ENCODE assay signal across 13 mouse cellular contexts in the genomic region with DNA sequence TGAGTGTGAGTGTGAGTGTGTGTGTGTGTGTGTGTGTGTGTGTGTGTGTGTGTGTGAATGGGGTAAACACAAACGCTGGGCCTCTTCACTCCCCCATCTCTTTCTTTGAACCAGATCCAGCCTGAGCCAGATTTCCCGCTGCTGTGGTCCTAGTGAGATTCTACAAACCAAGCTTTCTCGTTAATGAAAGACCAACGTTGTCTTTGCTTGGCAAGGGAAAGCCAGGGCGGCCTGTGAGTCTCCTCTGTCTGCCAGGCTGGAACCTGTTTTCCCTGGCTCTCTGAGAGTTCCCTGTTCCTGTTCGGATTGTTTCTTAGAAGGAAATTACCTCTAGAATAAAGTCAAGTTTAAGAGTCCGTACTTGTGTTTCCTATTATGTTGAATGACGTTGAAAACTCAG. TPM values are rescaled to one million over a fixed set of nuclear protein-coding genes. Genes with fewer than 3 reads are reported as not detected.
DNase-seq lines count a peak whose midpoint lies in the region; ATAC-seq lines count a peak whose summit lies in the region.
"Had no signal": no experiment of that assay in that cellular context is flagged by ENCODE, and none has a peak within 500 bp of the region (broad histone marks: within the 10 kb centered on the region; RNA-seq: fewer than 3 reads in every experiment).

No protein-coding gene starts in this region.

- no peaks in the 10 kb centered on the region for H3K27me3 ChIP-seq in hindbrain, embryonic 16.5 days (replicated peaks; ENCODE audit: control insufficient read depth, insufficient read depth, low read length)
- no peaks in the 10 kb centered on the region for H3K27me3 ChIP-seq in hindbrain, embryonic 14.5 days (ENCODE audit: control insufficient read depth, insufficient read depth, low read length)
- H3K27me3 ChIP-seq in neural tube, embryonic 15.5 days (replicated peaks): no peaks in the 10 kb centered on the region
- H3K27me3 ChIP-seq: hindbrain, embryonic 13.5 days had no signal

- no peaks in the 10 kb centered on the region for H3K9me3 ChIP-seq in hindbrain, embryonic 16.5 days (ENCODE audit: control insufficient read depth, low read length)
- 0 out of 2 replicates have a peak, but pooled peaks cover 3% of the 10 kb centered on the region for H3K9me3 ChIP-seq in hindbrain, embryonic 14.5 days (ENCODE audit: control insufficient read depth, low read length)
- H3K9me3 ChIP-seq in neural tube, embryonic 15.5 days (replicated peaks): no peaks in the 10 kb centered on the region
- H3K9me3 ChIP-seq: hindbrain, embryonic 13.5 days had no signal

- no peaks in the 10 kb centered on the region for H3K36me3 ChIP-seq in hindbrain, embryonic 16.5 days (ENCODE audit: control insufficient read depth, insufficient read depth, low read length)
- H3K36me3 ChIP-seq in hindbrain, embryonic 14.5 days (replicated peaks; ENCODE audit: control insufficient read depth, insufficient read depth): no peaks in the 10 kb centered on the region
- H3K36me3 ChIP-seq in neural tube, embryonic 15.5 days: no peaks in the 10 kb centered on the region
- H3K36me3 ChIP-seq: hindbrain, embryonic 13.5 days had no signal

- H3K4me2 ChIP-seq in hindbrain, embryonic 16.5 days (ENCODE audit: low read length): no peak overlapping the region
- no peak overlapping the region for H3K4me2 ChIP-seq in hindbrain, embryonic 14.5 days (replicated peaks)
- H3K4me2 ChIP-seq in neural tube, embryonic 15.5 days: no peak overlapping the region
- H3K4me2 ChIP-seq: hindbrain, embryonic 13.5 days had no signal

- no peaks in the 10 kb centered on the region for H3K4me1 ChIP-seq in hindbrain, embryonic 16.5 days (ENCODE audit: control insufficient read depth, insufficient read depth, low read depth, low read length)
- no peaks in the 10 kb centered on the region for H3K4me1 ChIP-seq in hindbrain, embryonic 14.5 days (replicated peaks; ENCODE audit: control insufficient read depth, insufficient read depth, low read length)
- H3K4me1 ChIP-seq in neural tube, embryonic 15.5 days: no peaks in the 10 kb centered on the region
- H3K4me1 ChIP-seq: hindbrain, embryonic 13.5 days had no signal

- H3K27ac ChIP-seq in hindbrain, embryonic 16.5 days (ENCODE audit: low read depth, low read length): no peak overlapping the region; the same call in 1 of the 2 replicates
- H3K27ac ChIP-seq in hindbrain, embryonic 14.5 days: no peak overlapping the region
- H3K27ac ChIP-seq in neural tube, embryonic 15.5 days (replicated peaks): 0 out of 2 replicates have a peak overlapping the region, but pooled peaks have one; percentile 9
- H3K27ac ChIP-seq: hindbrain, embryonic 13.5 days; liver, embryonic 14.5 days; macrophage had no signal

- no peak overlapping the region for H3K4me3 ChIP-seq in hindbrain, embryonic 16.5 days (ENCODE audit: low read length)
- no peak overlapping the region for H3K4me3 ChIP-seq in hindbrain, embryonic 14.5 days (replicated peaks; ENCODE audit: low read length)
- H3K4me3 ChIP-seq in neural tube, embryonic 15.5 days (replicated peaks): no peak overlapping the region
- H3K4me3 ChIP-seq: hindbrain, embryonic 13.5 days had no signal

- no peak for DNase-seq in hindbrain, embryonic 14.5 days (ENCODE audit: low spot score)
- no peak for DNase-seq in neural tube, embryonic 10.5 days (ENCODE audit: extremely low spot score, low spot score)
- peak; percentile 64 for DNase-seq in kidney, postnatal 14 days
- no peak for DNase-seq in embryo, embryonic 11 days
- DNase-seq in ovary, adult 18-20 months (ENCODE audit: low spot score): no peak
- DNase-seq in ovary, postnatal 36 days (ENCODE audit: low spot score): no peak
- DNase-seq: B cell, adult 2 months; gastrocnemius, postnatal 10 days had no signal

- WGBS in hindbrain, embryonic 16.5 days: 71% methylated on average over 8 of the region's 8 CpGs
- WGBS in hindbrain, embryonic 14.5 days: 76% methylated on average over 8 of the region's 8 CpGs
- WGBS in neural tube, embryonic 15.5 days: 71% methylated on average over 8 of the region's 8 CpGs

- H3K9ac ChIP-seq in hindbrain, embryonic 16.5 days (ENCODE audit: low read depth, low read length): no peak overlapping the region
- H3K9ac ChIP-seq in hindbrain, embryonic 14.5 days: no peak overlapping the region
- no peak overlapping the region for H3K9ac ChIP-seq in neural tube, embryonic 15.5 days (replicated peaks)
- H3K9ac ChIP-seq: hindbrain, embryonic 13.5 days; liver, embryonic 14.5 days had no signal

- ATAC-seq in hindbrain, embryonic 16.5 days: peak; percentile 54; the same call in 1 of the 2 replicates
- no peak for ATAC-seq in hindbrain, embryonic 14.5 days (ENCODE audit: low FRiP score)
- no peak for ATAC-seq in neural tube, embryonic 15.5 days (ENCODE audit: low FRiP score)

RNA-seq across cellular contexts. Expression of a gene that starts 8.9 kb away (rescaled TPM):
- polyA plus RNA-seq in hindbrain, embryonic 16.5 days (2015; fragmentation: Nextera tagmentation; extraction: Ambion mirVana): 33.2 and 37.2 TPM in 2 replicates
- polyA plus RNA-seq in hindbrain, embryonic 14.5 days (2014; fragmentation: Nextera tagmentation; extraction: Ambion mirVana): 38.2 and 40.2 TPM in 2 replicates
- polyA plus RNA-seq in neural tube, embryonic 15.5 days (2015; fragmentation: Nextera tagmentation; extraction: Ambion mirVana): 35.8 and 46.3 TPM in 2 replicates

RNA-seq across cellular contexts. Expression of a gene that starts 45.1 kb away (rescaled TPM):
- polyA plus RNA-seq in hindbrain, embryonic 16.5 days (2015; fragmentation: Nextera tagmentation; extraction: Ambion mirVana): 43.9 and 49.7 TPM in 2 replicates
- 29.9 and 31.9 TPM in 2 replicates for polyA plus RNA-seq in hindbrain, embryonic 14.5 days (2014; fragmentation: Nextera tagmentation; extraction: Ambion mirVana)
- polyA plus RNA-seq in neural tube, embryonic 15.5 days (2015; fragmentation: Nextera tagmentation; extraction: Ambion mirVana): 45.2 and 48.5 TPM in 2 replicates
